Mouse (Mus musculus) brain, embryonic 14.5 days (tissue): ENCODE measurements at regions not wholly inside any gene's neighbourhood (a gene's known extent, or its start where the extent isn't known, plus 50 kb on each side); places are given as distances from the start of the nearest gene placed in this dataset.

ENCODE experiments used
- DNase-seq: peaks from one replicate; pipeline ENCODE4 v3.0.0-alpha.2; 2011; ENCODE audit warnings: low read depth
- CTCF ChIP-seq: fragments of 200-500 bp; IDR thresholded peaks from 2 replicates; pipeline ENCODE4 v1.5.1; 2012; ENCODE audit warnings: inconsistent platforms, mild to moderate bottlenecking, moderate library complexity, borderline replicate concordance; ENCODE audit not compliant: insufficient read depth, insufficient read length; ENCODE audit errors: extremely low read depth
- POLR2A ChIP-seq: fragments of 200-500 bp; IDR thresholded peaks from 2 replicates; pipeline ENCODE4 v1.6.1; 2012; ENCODE audit warnings: mild to moderate bottlenecking, inconsistent platforms, borderline replicate concordance; ENCODE audit not compliant: poor library complexity, insufficient read depth, insufficient read length, severe bottlenecking; ENCODE audit errors: extremely low read depth

- no peak for TF ChIP-seq POLR2A
- TF ChIP-seq CTCF, result no peak
- DNase-seq, result no peak
Observed at GRCm38 (mm10) chr6:41119176-41119575, 83.9 kb upstream of the 2210010C04Rik start.

DNA sequence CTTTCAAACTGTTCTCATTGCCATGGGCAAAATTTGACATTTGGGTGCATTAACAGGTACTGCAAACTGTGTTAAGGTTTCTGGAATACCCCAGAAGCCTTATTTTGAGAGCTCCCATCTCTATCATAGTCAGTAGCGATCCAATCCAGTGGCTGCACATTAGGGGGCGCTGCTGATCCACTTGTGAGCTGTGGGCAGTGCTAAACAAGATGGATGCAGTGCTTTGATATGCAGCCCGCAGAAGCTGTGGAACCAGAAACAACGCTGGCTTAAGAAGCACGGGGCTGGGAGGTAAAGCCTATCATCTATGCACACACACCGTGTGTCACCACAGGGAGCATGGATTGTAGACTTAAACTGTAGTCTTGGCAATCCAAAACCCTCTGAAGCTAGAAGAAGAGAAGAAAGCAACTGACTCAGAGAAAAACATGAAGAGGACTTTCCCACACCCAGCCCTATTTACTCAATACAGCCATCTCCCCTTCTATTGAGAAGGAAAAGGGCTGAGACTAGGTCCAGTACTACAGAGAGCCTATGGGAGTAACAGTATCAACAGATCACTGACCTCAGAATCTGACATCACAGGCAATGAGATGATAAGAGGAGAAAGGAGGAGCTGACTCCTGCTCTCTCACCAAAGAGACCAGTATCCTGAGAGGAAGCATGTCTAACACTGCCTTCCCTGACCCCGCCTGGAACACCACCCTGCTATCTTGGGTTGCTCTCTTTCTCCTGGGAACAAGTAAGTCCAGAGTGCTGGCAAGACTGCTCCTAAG is 83.1 kb upstream of the 2210010C04Rik start:
- peak; percentile 64 for DNase-seq
- peak; percentile 46; the same call in 1 of the 2 replicates for TF ChIP-seq CTCF
- no peak for TF ChIP-seq POLR2A

DNA sequence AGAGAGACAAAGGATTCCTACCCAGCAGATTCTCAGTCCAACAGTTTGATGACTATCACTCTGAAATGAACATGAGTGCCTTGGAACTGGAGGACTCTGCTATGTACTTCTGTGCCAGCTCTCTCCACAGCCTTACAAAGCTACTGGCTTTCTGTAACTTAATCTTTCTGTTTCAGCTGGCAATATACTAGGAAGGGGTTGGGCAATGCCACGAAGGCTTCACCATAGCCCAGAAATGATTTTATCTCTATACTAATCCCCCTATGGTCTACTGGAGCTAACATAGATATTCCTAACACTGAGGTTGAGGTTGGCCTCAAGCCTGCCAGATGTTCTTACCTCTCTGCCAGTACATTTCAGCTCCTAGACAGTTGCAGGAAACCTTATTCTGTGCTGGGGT is 78.6 kb upstream of the 2210010C04Rik start:
- TF ChIP-seq CTCF (no peak), POLR2A (no peak)
- no peak for DNase-seq

DNA sequence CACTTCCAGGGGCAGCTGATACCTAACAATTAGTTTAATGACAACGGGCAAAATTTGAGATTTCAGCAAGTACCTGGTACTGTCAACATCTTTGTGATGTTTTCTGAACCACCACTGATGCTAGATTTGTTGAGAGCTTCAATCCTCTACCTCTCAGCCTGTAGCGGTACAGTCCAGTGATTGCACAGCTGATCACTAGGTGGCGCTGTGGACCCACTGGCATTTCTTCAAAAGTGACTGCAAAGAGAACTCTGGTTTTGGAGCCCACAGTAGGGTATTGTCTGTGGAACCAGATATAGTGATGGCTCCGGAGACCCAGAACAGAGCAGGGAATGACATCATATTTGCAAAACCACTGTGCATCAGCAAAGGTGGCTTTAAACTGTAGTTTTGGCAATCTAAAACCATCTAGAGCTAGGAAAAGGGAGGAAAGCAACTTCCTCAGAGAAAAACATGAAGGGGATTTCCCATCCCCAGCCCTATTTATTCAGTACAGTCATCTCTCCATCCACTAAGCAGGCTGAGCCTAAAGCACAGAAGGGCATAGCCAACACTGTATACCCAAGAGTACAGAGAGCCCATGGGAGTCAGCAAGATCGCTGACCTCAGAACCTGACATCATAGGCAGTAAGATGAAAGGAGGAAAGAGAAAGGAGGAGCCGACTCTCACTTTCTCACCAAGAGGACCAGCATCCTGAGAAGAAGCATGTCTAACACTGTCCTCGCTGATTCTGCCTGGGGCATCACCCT is 77.7 kb upstream of the 2210010C04Rik start:
- no peak for TF ChIP-seq POLR2A
- peak; percentile 67; the same call in 1 of the 2 replicates for TF ChIP-seq CTCF
- DNase-seq, result peak; percentile 33

GRCm38 (mm10) chr6:41111829-41112228 is 76.5 kb upstream of the 2210010C04Rik start:
- no peak for TF ChIP-seq CTCF
- no peak for TF ChIP-seq POLR2A
- no peak for DNase-seq

- DNase-seq, result no peak
- no peak for TF ChIP-seq POLR2A
- no peak for TF ChIP-seq CTCF
Observed at GRCm38 (mm10) chr6:41108897-41109296, 73.6 kb upstream of the 2210010C04Rik start.

DNA sequence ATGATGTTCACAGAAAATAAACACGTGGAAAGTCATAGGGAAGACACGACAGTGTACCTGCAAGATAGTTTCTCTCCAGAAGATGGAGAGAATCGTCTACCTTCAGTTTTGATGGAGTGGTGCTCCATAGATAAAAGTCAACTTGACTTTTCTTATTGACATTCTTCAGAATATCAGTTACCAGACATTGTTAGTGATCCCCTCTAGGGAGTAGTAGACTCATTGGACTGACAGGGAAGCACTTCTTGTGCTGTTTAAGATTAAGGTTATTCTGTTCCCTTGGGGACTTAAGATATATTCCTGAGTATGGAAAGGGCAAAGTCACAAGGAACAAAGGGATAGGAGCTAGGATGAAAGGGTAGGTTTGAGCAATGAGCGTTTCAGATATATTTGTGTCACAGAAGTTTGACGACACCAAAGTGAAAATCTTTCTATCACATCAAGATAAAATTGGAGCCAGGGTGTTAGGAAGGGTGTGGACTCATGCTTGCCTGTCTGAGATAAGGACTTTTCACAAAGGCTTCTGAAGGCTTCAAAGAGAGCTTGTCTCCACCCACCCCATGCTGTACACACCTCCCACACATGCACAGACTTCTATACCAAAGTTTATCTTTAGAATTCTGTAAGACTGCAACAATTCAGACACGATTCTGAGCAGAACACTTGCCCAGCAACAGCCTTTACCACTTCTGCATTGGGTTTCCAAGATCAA is 68.5 kb upstream of the 2210010C04Rik start:
- TF ChIP-seq CTCF (no peak), POLR2A (no peak)
- DNase-seq, result no peak

GRCm38 (mm10) chr6:41101997-41102396 is 66.7 kb upstream of the 2210010C04Rik start:
- TF ChIP-seq CTCF (no peak), POLR2A (no peak)
- no peak for DNase-seq

- DNase-seq, result no peak
Observed at GRCm38 (mm10) chr6:41100258-41100657, 64.9 kb upstream of the 2210010C04Rik start.

DNA sequence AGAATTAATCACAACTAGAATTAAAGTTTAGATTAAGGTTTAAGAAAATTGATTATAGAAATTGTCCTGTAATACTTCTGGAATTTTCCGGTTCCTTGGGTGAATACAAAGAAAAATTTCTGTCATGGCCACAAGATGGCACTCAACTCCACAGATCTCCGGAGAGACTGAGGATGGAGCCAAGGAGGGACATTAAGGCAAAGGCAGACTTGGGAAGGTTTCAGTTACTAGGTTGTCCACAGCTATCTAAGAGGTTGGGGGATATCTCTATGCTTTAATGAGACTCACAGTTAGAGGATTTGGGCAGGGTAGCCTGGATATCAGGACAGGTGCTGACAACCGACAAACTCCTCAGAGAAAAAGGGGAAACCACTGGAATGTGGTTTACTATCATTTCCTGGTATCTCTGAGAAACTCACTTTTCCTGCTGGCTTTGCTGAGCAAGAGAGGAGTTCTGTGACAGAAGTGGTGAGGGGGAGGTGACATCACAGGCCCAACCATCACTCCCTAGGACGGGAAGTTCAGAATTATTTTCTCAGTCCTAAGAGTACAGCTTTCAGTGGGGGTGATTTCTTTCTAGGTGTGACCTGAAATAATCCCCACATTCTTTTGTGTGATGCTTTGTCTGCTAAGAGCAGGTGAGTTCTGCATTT is 56.0 kb upstream of the 2210010C04Rik start:
- TF ChIP-seq POLR2A (no peak), CTCF (peak; percentile 56; the same call in 1 of the 2 replicates)
- DNase-seq, result peak; percentile 50

More at GRCm38 (mm10) chr6:41100258-41100657, 64.9 kb upstream of the 2210010C04Rik start:
- no peak for TF ChIP-seq CTCF
- TF ChIP-seq POLR2A, result no peak
